Mouse (Mus musculus) limb, embryonic 12.5 days (tissue): ENCODE results near the gene Hps6. TPM values are rescaled to one million over a fixed set of nuclear protein-coding genes. Genes with fewer than 3 reads are reported as not detected.
"Not testable (repeated sequence)": the region's sequence is repeated elsewhere in the genome, so short reads cannot be mapped to it uniquely, and the experiment has no call there.

Source experiments
- ATAC-seq: fragments of 200-750 bp; cut with Nextera tagmentation; 2 replicates; pipeline ENCODE4 v1.8.0; 2017; ENCODE audit warnings: low read depth, moderate TSS enrichment; ENCODE audit not compliant: insufficient number of reproducible peaks, insufficient read depth, low FRiP score, low TSS enrichment
- H3K27ac ChIP-seq: fragments of 300-500 bp; sonication (generic); 2 replicates; pipeline ENCODE4 v1.5.1; 2016; ENCODE audit warnings: mild to moderate bottlenecking, moderate library complexity
- H3K27me3 ChIP-seq: fragments of 300-500 bp; sonication (generic); 2 replicates; pipeline ENCODE4 v1.6.1; 2016; ENCODE audit warnings: mild to moderate bottlenecking, moderate library complexity
- H3K36me3 ChIP-seq: fragments of 300-500 bp; sonication (generic); 2 replicates; pipeline ENCODE4 v1.6.1; 2016; ENCODE audit warnings: mild to moderate bottlenecking, moderate library complexity
- H3K4me1 ChIP-seq: fragments of 300-500 bp; sonication (generic); replicated peaks from 2 replicates; pipeline ENCODE4 v1.6.1; 2016
- H3K4me2 ChIP-seq: fragments of 300-500 bp; sonication (generic); 2 replicates; pipeline ENCODE4 v1.6.1; 2016; ENCODE audit warnings: mild to moderate bottlenecking, moderate library complexity
- H3K4me3 ChIP-seq: fragments of 300-500 bp; sonication (generic); replicated peaks from 2 replicates; pipeline ENCODE4 v1.5.1; 2016; ENCODE audit warnings: mild to moderate bottlenecking
- H3K9ac ChIP-seq: fragments of 300-500 bp; sonication (generic); replicated peaks from 2 replicates; pipeline ENCODE4 v1.6.1; 2016; ENCODE audit warnings: mild to moderate bottlenecking, moderate library complexity
- H3K9me3 ChIP-seq: fragments of 300-500 bp; sonication (generic); 2 replicates; pipeline ENCODE4 v1.6.1; 2016; ENCODE audit warnings: mild to moderate bottlenecking, moderate library complexity
- WGBS: fragments of 180-500 bp; shearing (Covaris S2); methylation state at CpG from one replicate; pipeline ENCODE4 v1.1.7; 2016; 5-methylcytosine and 5-hydroxymethylcytosine counted together
- polyA plus RNA-seq: library from polyadenylated mRNA; unstranded; fragments of >200 nt; fragmentation: Nextera tagmentation; extraction: Ambion mirVana; gene quantifications from 2 replicates; pipeline ENCODE4 v1.2.1, GENCODE M21; 2016

The Hps6 gene
- 6.4 and 7.2 TPM in 2 replicates for polyA plus RNA-seq

- no peaks in the 10 kb centered on the region for H3K9me3 ChIP-seq
- peaks cover 13% of the 10 kb centered on the region; the same call in 1 of the 2 replicates for H3K27me3 ChIP-seq
- peaks cover 4% of the 10 kb centered on the region; the same call in 1 of the 2 replicates for H3K36me3 ChIP-seq
- peak within 1 kb of the TSS; percentile 86 for H3K4me2 ChIP-seq
- peak within 1 kb of the TSS; percentile 78 for H3K9ac ChIP-seq
- peaks cover 15% of the 10 kb centered on the region for H3K4me1 ChIP-seq
- ATAC-seq: peak; percentile 54; the same call in 1 of the 2 replicates
- WGBS: 2% methylated on average over 65 of the region's 70 CpGs
- no peak within 1 kb of the TSS for H3K27ac ChIP-seq
- H3K4me3 ChIP-seq: peak within 1 kb of the TSS; percentile 61
Observed at GRCm38 (mm10) chr19:46003371-46004226, at the start of gene Hps6. Gene Hps6, plus strand, starts transcription at chr19:46003508.

- H3K4me3 ChIP-seq: no peak overlapping the region
- no peak overlapping the region for H3K27ac ChIP-seq
- H3K9me3 ChIP-seq: no peaks in the 10 kb centered on the region
- H3K9ac ChIP-seq: no peak overlapping the region
- peaks cover 13% of the 10 kb centered on the region for H3K4me1 ChIP-seq
- ATAC-seq: no peak
- no peaks in the 10 kb centered on the region for H3K27me3 ChIP-seq
- WGBS: 91% methylated on average over 7 of the region's 7 CpGs
- no peak overlapping the region for H3K4me2 ChIP-seq
- H3K36me3 ChIP-seq: peaks cover 46% of the 10 kb centered on the region
Observed at GRCm38 (mm10) chr19:45956736-45957135, 46.6 kb upstream of the Hps6 start.

GRCm38 (mm10) chr19:45960770-45961169 is 42.5 kb upstream of the Hps6 start:
- H3K4me3 ChIP-seq: no peak overlapping the region
- H3K9ac ChIP-seq: no peak overlapping the region
- no peak overlapping the region for H3K27ac ChIP-seq
- H3K9me3 ChIP-seq: no peaks in the 10 kb centered on the region
- no peak overlapping the region for H3K4me2 ChIP-seq
- 11% methylated on average over 5 of the region's 5 CpGs for WGBS
- H3K27me3 ChIP-seq: no peaks in the 10 kb centered on the region
- ATAC-seq: no peak
- H3K4me1 ChIP-seq: peaks cover 13% of the 10 kb centered on the region
- peaks cover 54% of the 10 kb centered on the region for H3K36me3 ChIP-seq

DNA sequence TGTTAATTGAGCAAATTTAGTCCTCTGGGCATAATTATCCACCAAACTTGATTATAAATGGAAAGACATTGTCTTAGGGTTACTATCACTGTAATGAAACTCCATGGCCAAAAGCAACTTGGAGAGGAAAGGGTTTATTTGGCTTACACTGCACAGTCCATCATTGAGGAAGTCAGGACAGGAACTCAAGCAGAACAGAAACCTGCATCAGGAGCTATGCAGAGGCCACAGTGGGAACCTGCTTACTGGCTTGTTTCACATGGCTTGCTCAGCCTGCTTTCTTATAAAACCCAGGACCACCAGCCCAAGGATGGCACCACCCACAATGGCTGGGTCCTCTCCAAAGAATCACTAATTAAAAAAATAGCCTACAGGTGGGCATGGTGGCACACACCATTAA is 18.9 kb upstream of the Hps6 start:
- Histone ChIP-seq H3K4me1 (no peaks in the 10 kb centered on the region), H3K9me3 (no peaks in the 10 kb centered on the region), H3K36me3 (peaks cover 17% of the 10 kb centered on the region; the same call in 1 of the 2 replicates), H3K9ac (no peak overlapping the region), H3K27me3 (no peaks in the 10 kb centered on the region), H3K27ac (no peak overlapping the region), H3K4me3 (no peak overlapping the region), H3K4me2 (no peak overlapping the region)
- no peak for ATAC-seq

DNA sequence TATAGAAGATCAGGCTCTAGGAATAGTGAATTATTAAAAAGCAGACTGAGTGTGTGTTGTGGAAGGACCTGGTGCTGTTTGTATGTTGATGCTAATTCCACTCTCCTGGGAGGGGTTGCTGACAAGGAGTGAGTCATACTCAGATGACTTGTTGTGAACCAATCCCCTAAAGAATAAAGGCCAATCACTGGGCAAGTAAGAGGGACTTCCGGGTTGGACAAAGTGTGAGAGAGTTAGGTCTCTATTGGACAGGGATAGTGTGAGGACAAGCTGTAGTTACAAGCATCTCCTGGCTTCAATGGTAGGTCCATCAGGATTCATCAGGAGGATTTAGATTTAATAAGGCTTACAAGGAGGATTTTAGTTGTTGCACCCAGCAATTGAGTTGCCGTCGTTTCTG is 15.1 kb upstream of the Hps6 start:
- H3K4me2 ChIP-seq: no peak overlapping the region

DNA sequence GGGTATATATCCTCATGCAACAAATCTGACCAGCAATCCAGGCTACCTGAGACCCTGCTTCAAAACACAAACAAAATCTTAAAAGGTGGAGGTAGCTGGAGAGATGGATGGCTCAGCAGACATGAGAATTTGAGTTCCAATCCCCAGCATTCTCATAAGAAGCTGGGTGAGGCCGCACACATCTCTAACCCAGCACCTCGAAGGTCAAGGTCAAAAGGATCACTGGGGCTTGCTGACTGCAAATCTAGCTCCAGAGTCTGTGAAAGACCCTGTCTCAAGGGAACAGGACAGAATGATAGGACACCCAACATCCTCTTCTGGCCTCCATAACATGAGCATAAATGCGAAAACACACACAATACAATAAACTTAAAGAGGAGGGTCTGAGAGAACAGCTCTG is 12.1 kb upstream of the Hps6 start:
- Histone ChIP-seq H3K4me2 (no peak overlapping the region), H3K9ac (0 out of 2 replicates have a peak overlapping the region, but pooled peaks have one; percentile 12), H3K27me3 (no peaks in the 10 kb centered on the region), H3K9me3 (peaks cover 15% of the 10 kb centered on the region; the same call in 1 of the 2 replicates), H3K27ac (no peak overlapping the region), H3K4me3 (no peak overlapping the region), H3K36me3 (peaks cover 36% of the 10 kb centered on the region; the same call in 1 of the 2 replicates), H3K4me1 (no peaks in the 10 kb centered on the region)
- 95% methylated on average over 3 of the region's 3 CpGs for WGBS
- ATAC-seq: no peak

More for the DNA sequence above, 15.1 kb upstream of the Hps6 start:
- H3K9me3 ChIP-seq: no peaks in the 10 kb centered on the region
- no peaks in the 10 kb centered on the region for H3K4me1 ChIP-seq
- H3K36me3 ChIP-seq: peaks cover 17% of the 10 kb centered on the region; the same call in 1 of the 2 replicates
- no peak overlapping the region for H3K9ac ChIP-seq
- no peak overlapping the region for H3K4me3 ChIP-seq
- no peak overlapping the region for H3K27ac ChIP-seq
- WGBS: 96% methylated on average over 3 of the region's 3 CpGs
- no peaks in the 10 kb centered on the region for H3K27me3 ChIP-seq
- no peak for ATAC-seq

DNA sequence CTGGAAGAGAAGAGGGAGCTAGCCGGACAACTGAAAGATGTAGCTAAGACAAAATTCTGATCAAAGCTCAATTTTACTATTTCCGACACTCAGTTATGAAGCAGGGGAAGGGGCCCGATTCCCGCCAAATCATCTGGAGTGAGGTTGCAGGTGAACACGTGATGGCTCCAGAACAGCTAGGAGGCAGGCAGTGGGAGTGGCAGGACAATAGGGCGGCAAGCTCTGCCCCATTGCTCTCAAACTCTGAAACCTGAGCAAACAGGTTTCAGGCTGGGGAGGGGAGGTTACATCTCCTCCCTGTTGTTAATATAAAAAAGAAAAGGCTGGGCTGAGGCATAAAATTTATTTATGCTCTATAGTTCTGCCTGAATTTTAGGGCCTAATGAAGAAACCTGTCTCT is 9.9 kb upstream of the Hps6 start:
- WGBS: 81% methylated on average over 6 of the region's 6 CpGs
- ATAC-seq, H3K9ac ChIP-seq, H3K4me3 ChIP-seq, H3K4me1 ChIP-seq, H3K4me2 ChIP-seq, H3K27ac ChIP-seq, H3K27me3 ChIP-seq: not testable (repeated sequence)
- peaks cover 22% of the 10 kb centered on the region; the same call in 1 of the 2 replicates for H3K36me3 ChIP-seq
- H3K9me3 ChIP-seq: peaks cover 15% of the 10 kb centered on the region; the same call in 1 of the 2 replicates

DNA sequence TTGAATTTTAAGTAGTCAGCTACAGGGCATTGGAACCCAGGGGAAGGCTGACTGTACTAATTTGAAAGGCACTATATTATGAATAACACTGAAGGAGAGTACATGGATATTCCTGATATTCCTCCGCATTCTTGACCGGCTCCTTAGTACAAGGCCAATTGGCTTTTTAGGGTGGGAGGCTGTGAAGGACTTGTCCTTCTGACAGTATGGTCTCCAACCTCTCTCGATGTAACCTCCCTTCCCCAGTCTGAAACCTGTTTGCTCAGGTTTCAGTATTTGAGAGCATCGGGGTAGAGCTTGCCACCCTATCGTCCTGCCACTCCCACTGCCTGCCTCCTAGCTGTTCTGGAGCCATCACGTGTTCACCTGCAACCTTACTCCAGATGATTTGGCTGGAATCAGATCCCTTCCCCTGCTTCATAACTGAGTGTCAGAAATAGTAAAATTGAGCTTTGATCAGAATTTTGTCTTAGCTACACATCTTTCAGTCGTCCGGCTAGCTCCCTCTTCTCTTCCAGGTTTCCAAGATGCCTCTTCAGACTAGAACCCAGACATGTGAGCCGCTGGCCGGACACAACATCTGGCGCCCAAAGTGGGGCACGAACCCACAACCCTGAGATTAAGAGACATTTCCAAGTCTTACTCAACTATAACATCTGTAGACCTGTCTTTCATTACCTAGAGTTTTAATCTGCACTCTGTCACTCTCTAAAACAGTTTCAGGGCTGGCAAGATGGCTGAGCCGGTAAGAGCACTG is 9.1 kb upstream of the Hps6 start:
- no peak for ATAC-seq
- H3K36me3 ChIP-seq: peaks cover 20% of the 10 kb centered on the region; the same call in 1 of the 2 replicates
- no peak overlapping the region for H3K9ac ChIP-seq
- H3K27me3 ChIP-seq: no peaks in the 10 kb centered on the region
- WGBS: 94% methylated on average over 13 of the region's 13 CpGs
- no peak overlapping the region for H3K4me2 ChIP-seq
- H3K9me3 ChIP-seq: peaks cover 15% of the 10 kb centered on the region; the same call in 1 of the 2 replicates
- no peak overlapping the region for H3K4me3 ChIP-seq
- no peak overlapping the region for H3K27ac ChIP-seq
- H3K4me1 ChIP-seq: peaks cover 8% of the 10 kb centered on the region

DNA sequence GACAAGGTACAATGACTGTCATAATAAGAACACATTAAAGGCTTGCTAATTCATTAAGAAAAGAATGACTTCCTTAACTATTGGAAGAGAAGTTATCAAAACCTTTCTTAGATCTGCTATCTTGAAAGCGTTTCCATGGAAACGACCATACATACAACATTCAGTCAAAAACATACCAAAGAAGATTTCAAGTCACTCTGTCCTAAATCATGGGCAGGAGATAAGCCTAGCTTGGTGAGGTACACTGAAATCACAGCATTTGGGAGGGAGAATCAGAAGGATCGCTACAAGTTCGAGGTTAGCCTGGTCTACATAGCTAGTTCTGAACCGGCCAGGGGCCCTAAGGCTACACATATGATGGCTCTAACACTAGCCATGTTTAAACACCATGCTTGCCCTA is 5.9 kb upstream of the Hps6 start:
- Histone ChIP-seq H3K4me2 (peak overlapping the region; percentile 64), H3K9ac (peak overlapping the region; percentile 94; the same call in 1 of the 2 replicates), H3K9me3 (peaks cover 15% of the 10 kb centered on the region; the same call in 1 of the 2 replicates), H3K4me3 (peak overlapping the region; percentile 87), H3K27me3 (0 out of 2 replicates have a peak, but pooled peaks cover 3% of the 10 kb centered on the region), H3K27ac (peak overlapping the region; percentile 94; the same call in 1 of the 2 replicates), H3K36me3 (peaks cover 20% of the 10 kb centered on the region; the same call in 1 of the 2 replicates), H3K4me1 (peaks cover 8% of the 10 kb centered on the region)
- 68% methylated on average over 5 of the region's 5 CpGs for WGBS
- no peak for ATAC-seq

DNA sequence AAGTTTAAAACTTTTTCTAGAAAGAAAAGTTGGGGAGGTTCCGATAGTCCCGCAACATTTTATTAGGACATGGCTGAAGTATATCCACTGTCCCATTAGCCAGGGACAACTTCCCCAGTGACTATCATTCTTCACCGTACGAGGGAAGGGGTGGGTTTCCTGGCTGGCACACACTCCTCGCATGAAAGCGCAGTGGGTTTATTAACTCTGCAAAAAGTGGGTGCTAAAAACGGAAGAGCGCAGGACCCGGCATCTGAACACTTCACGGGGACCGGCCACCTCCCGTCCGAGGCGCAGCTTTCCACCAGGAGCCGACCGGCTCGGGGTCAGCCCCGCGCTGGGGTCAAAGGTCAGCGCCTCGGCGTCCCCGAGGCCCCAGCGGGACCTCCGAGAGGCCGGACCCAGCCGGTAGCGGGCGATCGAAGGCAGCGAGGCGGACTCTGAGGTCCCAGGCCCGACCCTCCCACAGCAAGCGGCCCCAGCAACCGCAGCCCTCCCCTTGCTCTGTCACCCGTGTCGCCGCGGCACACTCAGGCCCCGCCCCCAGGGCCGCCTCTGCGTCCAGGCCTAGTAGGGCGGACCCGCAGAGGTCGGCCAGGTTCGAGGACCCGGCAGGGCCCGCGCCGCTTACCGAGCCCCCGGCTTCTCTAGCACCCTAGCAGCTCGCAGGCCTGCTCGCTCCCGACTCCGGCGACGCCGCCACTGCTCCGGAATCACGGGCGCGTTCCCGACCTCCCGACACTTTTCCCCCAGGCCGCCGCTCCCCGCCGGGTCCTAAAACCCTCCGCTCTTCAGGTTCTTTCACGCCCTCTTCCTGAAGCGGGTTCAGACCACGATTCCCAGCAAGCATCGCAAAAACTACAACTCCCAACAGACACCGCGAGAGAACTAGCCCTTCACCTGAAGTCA is 5.3 kb upstream of the Hps6 start, which contains the start of gene Armh3:
Armh3 (minus strand) TSS at position 704 of the 909 bp plus-strand sequence.
- Histone ChIP-seq H3K9ac (peak within 1 kb of the TSS; percentile 94), H3K4me3 (peak within 1 kb of the TSS; percentile 87), H3K4me2 (peak within 1 kb of the TSS; percentile 64), H3K36me3 (peaks cover 20% of the 10 kb centered on the region; the same call in 1 of the 2 replicates), H3K27ac (peak within 1 kb of the TSS; percentile 94), H3K4me1 (peaks cover 8% of the 10 kb centered on the region), H3K27me3 (0 out of 2 replicates have a peak, but pooled peaks cover 4% of the 10 kb centered on the region), H3K9me3 (peaks cover 15% of the 10 kb centered on the region; the same call in 1 of the 2 replicates)
- 2% methylated on average over 76 of the region's 76 CpGs for WGBS
- peak; percentile 92 for ATAC-seq
